Mouse (Mus musculus) macrophage (primary cell): Measurements from ENCODE around the gene Sorcs2. TPM values are rescaled to one million over a fixed set of nuclear protein-coding genes. Genes with fewer than 3 reads are reported as not detected.

Experiments used
- H3K27ac ChIP-seq: fragments of 350-480 bp; formaldehyde crosslinking; 2 replicates; pipeline ENCODE4 v1.9.0; 2021
- H3K36me3 ChIP-seq: fragments of 350-480 bp; formaldehyde crosslinking; 2 replicates; pipeline ENCODE4 v1.9.0; 2021; ENCODE audit errors: inconsistent target
- H3K4me3 ChIP-seq: fragments of 350-480 bp; formaldehyde crosslinking; 2 replicates; pipeline ENCODE4 v1.9.0; 2021; ENCODE audit errors: inconsistent target
- H3K79me2 ChIP-seq: fragments of 350-480 bp; formaldehyde crosslinking; 2 replicates; pipeline ENCODE4 v1.9.0; 2021; ENCODE audit errors: inconsistent target
- WGBS: methylation state at CpG from one replicate; pipeline ENCODE4 v1.1.7; 2026; ENCODE audit warnings: inconsistent platforms; ENCODE audit not compliant: missing documents; 5-methylcytosine and 5-hydroxymethylcytosine counted together
- polyA plus RNA-seq: library from polyadenylated mRNA; stranded (reverse); fragments of 250-400 nt; gene quantifications from 3 replicates; pipeline ENCODE4 v1.2.4, GENCODE M21; 2018; ENCODE audit warnings: inconsistent platforms

Gene Sorcs2
- polyA plus RNA-seq, 1 experiment from 2014 or later = not detected

- H3K79me2 ChIP-seq = no peaks in the 10 kb centered on the region
- H3K27ac ChIP-seq = no peak overlapping the region
- 83% methylated on average over 8 of the region's 8 CpGs for WGBS
- no peak overlapping the region for H3K4me3 ChIP-seq
- H3K36me3 ChIP-seq = no peaks in the 10 kb centered on the region
Observed at GRCm38 (mm10) chr5:36186294-36187053, 211.5 kb downstream of the Sorcs2 start.

GRCm38 (mm10) chr5:36182326-36182725, 215.6 kb downstream of the Sorcs2 start:
- Histone ChIP-seq H3K27ac (no peak overlapping the region), H3K36me3 (no peaks in the 10 kb centered on the region)
- WGBS = 92% methylated on average over 7 of the region's 7 CpGs

GRCm38 (mm10) chr5:36179708-36180107, 218.2 kb downstream of the Sorcs2 start:
- WGBS = 89% methylated on average over 5 of the region's 5 CpGs
- Histone ChIP-seq H3K4me3 (no peak overlapping the region), H3K36me3 (no peaks in the 10 kb centered on the region), H3K27ac (no peak overlapping the region), H3K79me2 (no peaks in the 10 kb centered on the region)

More at GRCm38 (mm10) chr5:36182326-36182725, 215.6 kb downstream of the Sorcs2 start:
- H3K79me2 ChIP-seq = no peaks in the 10 kb centered on the region
- no peak overlapping the region for H3K4me3 ChIP-seq

- no peak overlapping the region for H3K4me3 ChIP-seq
- no peak overlapping the region for H3K27ac ChIP-seq
- no peaks in the 10 kb centered on the region for H3K36me3 ChIP-seq
- WGBS = 95% methylated on average over 3 of the region's 3 CpGs
- no peaks in the 10 kb centered on the region for H3K79me2 ChIP-seq
Observed at GRCm38 (mm10) chr5:36178785-36179184, 219.2 kb downstream of the Sorcs2 start.

DNA sequence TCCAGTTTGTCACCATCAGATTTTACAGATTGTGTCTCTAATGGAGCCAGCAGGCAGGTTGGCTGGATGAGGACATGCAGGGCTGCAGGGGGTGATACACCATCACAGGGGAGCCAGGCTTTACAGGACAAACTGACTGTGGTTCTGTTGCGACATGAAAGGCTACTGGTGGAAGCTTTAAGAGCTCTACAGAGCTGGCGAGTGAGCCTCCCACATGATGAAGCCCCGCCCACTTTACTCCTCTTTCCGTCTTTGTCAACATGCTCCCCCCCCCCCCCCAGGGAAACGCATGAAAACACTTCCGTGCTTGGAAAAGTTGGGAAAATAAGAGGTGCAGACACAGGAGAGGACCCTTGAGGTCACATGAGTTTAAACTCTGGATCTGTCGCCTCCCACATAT, 219.7 kb downstream of the Sorcs2 start:
- H3K36me3 ChIP-seq = no peaks in the 10 kb centered on the region

GRCm38 (mm10) chr5:36176873-36177272, 221.1 kb downstream of the Sorcs2 start:
- Histone ChIP-seq H3K27ac (no peak overlapping the region), H3K4me3 (no peak overlapping the region), H3K36me3 (no peaks in the 10 kb centered on the region), H3K79me2 (no peaks in the 10 kb centered on the region)
- WGBS = 94% methylated on average over 4 of the region's 4 CpGs

More for the DNA sequence above, 219.7 kb downstream of the Sorcs2 start:
- no peak overlapping the region for H3K27ac ChIP-seq
- WGBS = 70% methylated on average over 7 of the region's 7 CpGs
- no peak overlapping the region for H3K4me3 ChIP-seq
- no peaks in the 10 kb centered on the region for H3K79me2 ChIP-seq

GRCm38 (mm10) chr5:36176409-36176808, 221.5 kb downstream of the Sorcs2 start:
- H3K79me2 ChIP-seq = no peaks in the 10 kb centered on the region
- H3K27ac ChIP-seq = no peak overlapping the region
- 71% methylated on average over 11 of the region's 11 CpGs for WGBS
- no peak overlapping the region for H3K4me3 ChIP-seq
- H3K36me3 ChIP-seq = no peaks in the 10 kb centered on the region

GRCm38 (mm10) chr5:36174569-36175115, 223.3 kb downstream of the Sorcs2 start:
- no peaks in the 10 kb centered on the region for H3K36me3 ChIP-seq
- 92% methylated on average over 9 of the region's 9 CpGs for WGBS
- no peak overlapping the region for H3K4me3 ChIP-seq
- H3K79me2 ChIP-seq = no peaks in the 10 kb centered on the region
- no peak overlapping the region for H3K27ac ChIP-seq

- 91% methylated on average over 14 of the region's 14 CpGs for WGBS
- H3K36me3 ChIP-seq = no peaks in the 10 kb centered on the region
- no peaks in the 10 kb centered on the region for H3K79me2 ChIP-seq
- H3K27ac ChIP-seq = no peak overlapping the region
- H3K4me3 ChIP-seq = no peak overlapping the region
Observed at GRCm38 (mm10) chr5:36168963-36169650, 228.8 kb downstream of the Sorcs2 start.

GRCm38 (mm10) chr5:36166346-36167013, 231.5 kb downstream of the Sorcs2 start:
- 79% methylated on average over 6 of the region's 6 CpGs for WGBS
- H3K79me2 ChIP-seq = no peaks in the 10 kb centered on the region
- no peaks in the 10 kb centered on the region for H3K36me3 ChIP-seq
- no peak overlapping the region for H3K27ac ChIP-seq
- no peak overlapping the region for H3K4me3 ChIP-seq

GRCm38 (mm10) chr5:36165424-36166302, 232.3 kb downstream of the Sorcs2 start:
- Histone ChIP-seq H3K79me2 (no peaks in the 10 kb centered on the region), H3K36me3 (no peaks in the 10 kb centered on the region), H3K27ac (no peak overlapping the region), H3K4me3 (no peak overlapping the region)
- 87% methylated on average over 21 of the region's 21 CpGs for WGBS

- H3K4me3 ChIP-seq = no peak overlapping the region
- H3K27ac ChIP-seq = no peak overlapping the region
- WGBS = 68% methylated on average over 8 of the region's 8 CpGs
- no peaks in the 10 kb centered on the region for H3K36me3 ChIP-seq
- no peaks in the 10 kb centered on the region for H3K79me2 ChIP-seq
Observed at GRCm38 (mm10) chr5:36154879-36155485, 243.0 kb downstream of the Sorcs2 start.

GRCm38 (mm10) chr5:36153261-36153660, 244.7 kb downstream of the Sorcs2 start:
- Histone ChIP-seq H3K27ac (no peak overlapping the region), H3K79me2 (no peaks in the 10 kb centered on the region), H3K4me3 (no peak overlapping the region), H3K36me3 (no peaks in the 10 kb centered on the region)
- WGBS = 78% methylated on average over 2 of the region's 2 CpGs
